Mouse (Mus musculus): Measurements from ENCODE around the gene Gm20721.

GRCm38 (mm10) chr2:174295175-174295899 is 51.2 kb downstream of the Gm20721 start:
- no peak for TF ChIP-seq CTCF (IDR thresholded peaks at IDR 0.05; ENCODE audit: low read depth, low read length)
- no peak for TF ChIP-seq TAL1 (conservative IDR thresholded peaks at IDR 0.05; ENCODE audit: low read depth, low read length)
- no peak; the same call in 1 of the 2 replicates for TF ChIP-seq POLR2AphosphoS5 (IDR thresholded peaks at IDR 0.05; ENCODE audit: insufficient replicate concordance, low read depth, low read length)
- no peak for TF ChIP-seq GATA1 (IDR thresholded peaks at IDR 0.05; ENCODE audit: borderline replicate concordance, low read length)
- TF ChIP-seq GATA2 (IDR thresholded peaks at IDR 0.05; ENCODE audit: borderline replicate concordance, low read depth, low read length), result no peak
